Mouse (Mus musculus): Measurements from ENCODE around the gene Ctla2a.

- TF ChIP-seq POLR2A (IDR thresholded peaks at IDR 0.05; ENCODE audit: borderline replicate concordance, control insufficient read depth, low read depth, low read length), result no peak
- TF ChIP-seq CTCF (IDR thresholded peaks at IDR 0.05; ENCODE audit: control insufficient read depth, insufficient read depth, low read length), result no peak
Observed at GRCm38 (mm10) chr13:60961706-60962105, 25.3 kb upstream of the Ctla2a start.

All from bone marrow, adult 2 months (tissue).